Mouse (Mus musculus) forebrain, embryonic 11.5 days (tissue): Measurements from ENCODE around the gene Zfp444. TPM values are rescaled to one million over a fixed set of nuclear protein-coding genes. Genes with fewer than 3 reads are reported as not detected.

Source experiments
- ATAC-seq: fragments of 200-750 bp; cut with Nextera tagmentation; replicated peaks from 2 replicates; pipeline ENCODE4 v1.8.0; 2017; ENCODE audit warnings: moderate TSS enrichment; ENCODE audit not compliant: low FRiP score
- DNase-seq: peaks from one replicate; pipeline ENCODE4 v3.0.0-alpha.2; 2017; ENCODE audit warnings: low spot score
- H3K27ac ChIP-seq: fragments of 300-500 bp; sonication (generic); 2 replicates; pipeline ENCODE4 v1.5.1; 2014; ENCODE audit warnings: low read depth, low read length
- H3K27me3 ChIP-seq: fragments of 300-500 bp; sonication (generic); 2 replicates; pipeline ENCODE4 v1.6.1; 2014; ENCODE audit warnings: mild to moderate bottlenecking, low read length, mixed read lengths; ENCODE audit not compliant: control insufficient read depth, insufficient read depth
- H3K36me3 ChIP-seq: fragments of 300-500 bp; sonication (generic); 2 replicates; pipeline ENCODE4 v1.6.1; 2014; ENCODE audit warnings: mild to moderate bottlenecking, low read length, moderate library complexity, mixed read lengths; ENCODE audit not compliant: control insufficient read depth, insufficient read depth
- H3K4me1 ChIP-seq: fragments of 300-500 bp; sonication (generic); replicated peaks from 2 replicates; pipeline ENCODE4 v1.6.1; 2014; ENCODE audit warnings: low read length, mixed read lengths; ENCODE audit not compliant: control insufficient read depth, insufficient read depth
- H3K4me2 ChIP-seq: fragments of 300-500 bp; sonication (generic); 2 replicates; pipeline ENCODE4 v1.6.1; 2014; ENCODE audit warnings: low read depth, mild to moderate bottlenecking, low read length, moderate library complexity, mixed read lengths; ENCODE audit not compliant: severe bottlenecking
- H3K4me3 ChIP-seq: fragments of 300-500 bp; sonication (generic); 2 replicates; pipeline ENCODE4 v1.5.1; 2014; ENCODE audit warnings: low read depth, low read length
- H3K9ac ChIP-seq: fragments of 300-500 bp; sonication (generic); 2 replicates; pipeline ENCODE4 v1.6.1; 2014; ENCODE audit warnings: low read length
- H3K9me3 ChIP-seq: fragments of 300-500 bp; sonication (generic); 2 replicates; pipeline ENCODE4 v1.6.1; 2016; ENCODE audit warnings: low read length, mixed read lengths; ENCODE audit not compliant: control insufficient read depth
- WGBS: fragments of 180-500 bp; shearing (Covaris S2); extraction: QIAGEN DNeasy Blood & Tissue Kit; methylation state at CpG from one replicate; pipeline ENCODE4 v1.1.7; 2014; 5-methylcytosine and 5-hydroxymethylcytosine counted together
- polyA plus RNA-seq: library from polyadenylated mRNA; unstranded; fragments of >200 nt; fragmentation: Nextera tagmentation; extraction: Ambion mirVana; gene quantifications from 2 replicates; pipeline ENCODE4 v1.2.1, GENCODE M21; 2014

Gene Zfp444
- polyA plus RNA-seq, 1 experiment from 2014 or later = 73.9 TPM

DNA sequence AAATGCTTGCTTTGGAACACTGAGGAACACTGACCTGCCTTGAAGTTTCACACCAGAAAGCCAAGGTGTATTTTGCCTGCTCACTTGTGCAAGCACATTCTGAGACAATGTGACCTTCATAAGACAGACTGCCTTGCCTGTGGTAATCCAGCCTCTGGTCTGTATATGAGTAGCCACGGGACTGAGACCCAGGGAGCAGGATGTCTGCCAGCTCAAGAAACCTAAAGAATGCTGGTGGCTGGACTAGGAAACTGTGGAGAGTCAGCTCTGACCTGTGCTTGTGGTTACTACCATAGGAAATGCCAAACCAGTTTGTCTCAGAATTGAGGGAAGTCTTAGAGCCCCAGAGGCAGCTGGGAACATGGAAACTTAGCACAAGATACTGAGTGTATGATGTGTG, 13.4 kb downstream of the Zfp444 start:
- WGBS = 97% methylated on average over 1 of the region's 1 CpGs
- Histone ChIP-seq H3K27me3 (no peaks in the 10 kb centered on the region), H3K27ac (no peak overlapping the region), H3K4me1 (no peaks in the 10 kb centered on the region), H3K9me3 (no peaks in the 10 kb centered on the region), H3K4me2 (no peak overlapping the region), H3K36me3 (peaks cover 18% of the 10 kb centered on the region), H3K4me3 (no peak overlapping the region), H3K9ac (no peak overlapping the region)
- ATAC-seq (no peak), DNase-seq (no peak)

DNA sequence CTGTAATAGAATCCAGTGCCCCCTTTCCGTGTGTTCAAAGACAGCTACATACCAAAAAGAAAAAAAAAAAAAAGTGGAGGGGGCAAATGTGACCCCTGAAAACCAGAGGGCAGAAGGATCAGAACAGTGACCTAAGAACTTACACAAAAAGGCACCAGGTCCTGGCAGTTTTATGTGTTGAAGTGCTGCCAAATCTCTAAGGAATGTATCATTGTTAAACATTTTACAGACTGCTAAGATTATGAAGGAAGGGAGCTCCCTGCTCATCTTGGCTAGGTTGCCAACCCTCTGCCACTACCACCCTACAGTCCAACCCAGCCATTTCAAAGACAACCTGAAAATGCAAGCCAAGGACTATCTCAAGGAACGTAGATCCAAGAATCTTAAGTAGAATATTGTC, 14.2 kb downstream of the Zfp444 start:
- ATAC-seq = no peak
- Histone ChIP-seq H3K27me3 (no peaks in the 10 kb centered on the region), H3K4me1 (no peaks in the 10 kb centered on the region), H3K36me3 (peaks cover 18% of the 10 kb centered on the region), H3K4me2 (no peak overlapping the region), H3K4me3 (no peak overlapping the region), H3K9ac (no peak overlapping the region), H3K27ac (no peak overlapping the region), H3K9me3 (no peaks in the 10 kb centered on the region)
- 91% methylated on average over 2 of the region's 2 CpGs for WGBS
- DNase-seq = no peak

DNA sequence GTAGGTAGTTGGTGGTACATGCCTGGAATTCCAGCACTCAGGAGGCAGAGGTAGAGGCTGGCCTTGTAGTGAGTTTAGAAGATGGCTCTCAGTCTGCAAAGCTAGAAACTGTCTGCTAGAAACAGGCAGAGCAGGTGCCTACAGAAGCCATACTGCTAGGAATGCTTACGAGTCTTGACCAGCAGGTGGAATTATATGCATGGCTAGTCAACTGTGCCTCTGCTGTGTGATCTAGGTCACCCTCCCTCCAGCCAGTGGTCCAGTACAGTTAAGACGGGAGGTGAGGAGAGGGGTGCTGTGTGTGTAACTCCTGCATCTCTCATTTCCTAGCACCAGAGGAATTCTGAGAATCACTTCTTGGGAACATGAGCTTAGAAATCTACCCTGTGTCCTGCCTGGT, 14.7 kb downstream of the Zfp444 start:
- H3K27ac ChIP-seq = no peak overlapping the region
- ATAC-seq = no peak
- H3K4me1 ChIP-seq = no peaks in the 10 kb centered on the region
- H3K4me2 ChIP-seq = no peak overlapping the region
- H3K4me3 ChIP-seq = no peak overlapping the region
- 89% methylated on average over 2 of the region's 2 CpGs for WGBS
- H3K9me3 ChIP-seq = no peaks in the 10 kb centered on the region
- no peaks in the 10 kb centered on the region for H3K27me3 ChIP-seq
- H3K36me3 ChIP-seq = peaks cover 18% of the 10 kb centered on the region
- no peak overlapping the region for H3K9ac ChIP-seq
- no peak for DNase-seq

DNA sequence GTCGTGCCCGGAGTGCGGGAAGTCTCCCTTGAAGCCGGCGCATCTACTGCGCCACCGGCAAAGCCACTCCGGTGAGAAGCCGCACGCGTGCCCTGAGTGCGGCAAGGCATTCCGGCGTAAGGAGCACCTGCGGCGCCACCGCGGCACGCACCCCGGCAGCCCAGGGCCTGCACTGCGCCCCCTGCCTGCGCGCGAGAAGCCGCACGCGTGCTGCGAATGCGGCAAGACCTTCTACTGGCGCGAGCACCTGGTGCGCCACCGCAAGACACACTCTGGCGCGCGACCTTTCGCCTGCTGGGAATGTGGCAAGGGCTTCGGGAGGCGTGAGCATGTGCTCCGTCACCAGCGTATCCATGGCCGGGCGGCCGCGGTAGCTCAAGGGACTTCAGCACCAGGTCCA, 17.5 kb downstream of the Zfp444 start:
- Histone ChIP-seq H3K27ac (no peak overlapping the region), H3K4me3 (no peak overlapping the region), H3K36me3 (peaks cover 16% of the 10 kb centered on the region), H3K27me3 (no peaks in the 10 kb centered on the region), H3K9ac (no peak overlapping the region), H3K4me2 (no peak overlapping the region), H3K4me1 (no peaks in the 10 kb centered on the region), H3K9me3 (no peaks in the 10 kb centered on the region)
- DNase-seq (no peak), ATAC-seq (0 out of 2 replicates have a peak, but pooled peaks have one; percentile 4)
- 44% methylated on average over 45 of the region's 45 CpGs for WGBS

DNA sequence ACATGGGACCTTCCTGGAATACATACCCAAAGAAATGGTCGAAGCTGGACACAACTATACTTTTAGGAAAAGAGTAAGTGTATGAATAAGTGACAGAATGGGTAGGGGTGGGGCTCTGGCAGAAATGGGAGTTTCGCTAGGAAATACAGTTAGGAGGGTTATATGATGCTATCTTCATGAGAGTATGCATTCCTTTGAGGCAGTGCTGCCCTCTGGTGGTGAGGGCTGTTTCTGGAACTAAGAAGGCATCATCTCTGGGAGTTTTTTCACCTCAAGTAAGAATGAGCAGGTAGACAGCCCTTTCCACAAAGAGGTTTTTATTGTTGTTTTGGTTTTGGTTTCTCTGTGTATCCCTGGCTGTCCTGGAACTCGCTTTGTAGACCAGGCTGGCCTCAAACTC, 19.4 kb downstream of the Zfp444 start:
- Histone ChIP-seq H3K9ac (no peak overlapping the region), H3K4me1 (no peaks in the 10 kb centered on the region), H3K4me3 (no peak overlapping the region), H3K27me3 (no peaks in the 10 kb centered on the region), H3K9me3 (no peaks in the 10 kb centered on the region), H3K27ac (no peak overlapping the region), H3K4me2 (no peak overlapping the region), H3K36me3 (peaks cover 6% of the 10 kb centered on the region; the same call in 1 of the 2 replicates)
- ATAC-seq (peak; percentile 12; the same call in 1 of the 2 replicates), DNase-seq (peak; percentile 72)
- WGBS = 40% methylated on average over 3 of the region's 3 CpGs

DNA sequence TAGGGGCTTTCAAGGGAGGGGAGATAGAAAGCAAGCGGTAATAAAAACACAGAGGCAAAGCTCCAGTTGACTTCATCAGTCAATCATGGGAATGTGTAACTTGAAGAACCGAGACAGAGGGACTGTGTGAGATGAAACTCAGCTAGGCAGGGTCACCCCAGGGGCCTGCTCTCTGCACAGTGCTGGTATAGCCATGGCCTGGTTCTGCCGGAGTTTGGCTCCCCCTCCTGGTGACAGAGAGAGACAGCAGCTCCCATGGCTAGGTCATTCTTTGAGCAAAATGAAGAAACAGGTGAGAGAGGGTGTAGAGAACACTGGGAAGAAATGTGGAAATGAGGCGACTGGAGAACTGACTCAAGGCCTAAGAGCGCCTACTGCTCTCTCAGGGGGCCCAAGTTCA, 22.1 kb downstream of the Zfp444 start:
- no peak overlapping the region for H3K4me3 ChIP-seq
- ATAC-seq = peak; percentile 71
- no peaks in the 10 kb centered on the region for H3K27me3 ChIP-seq
- H3K4me1 ChIP-seq = no peaks in the 10 kb centered on the region
- 18% methylated on average over 5 of the region's 5 CpGs for WGBS
- peak; percentile 82 for DNase-seq
- H3K4me2 ChIP-seq = no peak overlapping the region
- no peak overlapping the region for H3K9ac ChIP-seq
- no peaks in the 10 kb centered on the region for H3K9me3 ChIP-seq
- H3K36me3 ChIP-seq = no peaks in the 10 kb centered on the region
- H3K27ac ChIP-seq = no peak overlapping the region

DNA sequence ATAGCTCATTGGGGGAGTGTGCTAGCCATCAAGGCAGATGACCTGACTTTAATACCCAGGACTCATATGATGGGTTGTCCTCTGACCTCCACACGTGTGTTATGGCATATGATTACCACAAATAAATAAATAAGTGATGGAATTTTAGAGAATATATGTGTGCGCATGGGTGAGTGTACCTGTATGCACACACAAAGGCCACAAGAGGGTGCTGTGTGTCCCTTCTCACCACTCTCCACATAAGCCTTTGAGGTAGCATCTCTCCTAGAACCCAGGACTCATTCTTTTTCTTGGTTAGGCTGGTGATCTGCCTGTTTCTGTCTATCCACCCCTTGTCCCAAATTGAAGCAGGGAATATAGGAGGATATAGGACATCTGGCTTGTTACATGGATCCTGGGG, 23.8 kb downstream of the Zfp444 start:
- ATAC-seq = no peak
- H3K9me3 ChIP-seq = no peaks in the 10 kb centered on the region
- no peak overlapping the region for H3K9ac ChIP-seq
- no peaks in the 10 kb centered on the region for H3K27me3 ChIP-seq
- H3K4me1 ChIP-seq = no peaks in the 10 kb centered on the region
- H3K4me3 ChIP-seq = no peak overlapping the region
- H3K27ac ChIP-seq = no peak overlapping the region
- 60% methylated on average over 2 of the region's 2 CpGs for WGBS
- no peak for DNase-seq
- H3K4me2 ChIP-seq = no peak overlapping the region
- no peaks in the 10 kb centered on the region for H3K36me3 ChIP-seq

DNA sequence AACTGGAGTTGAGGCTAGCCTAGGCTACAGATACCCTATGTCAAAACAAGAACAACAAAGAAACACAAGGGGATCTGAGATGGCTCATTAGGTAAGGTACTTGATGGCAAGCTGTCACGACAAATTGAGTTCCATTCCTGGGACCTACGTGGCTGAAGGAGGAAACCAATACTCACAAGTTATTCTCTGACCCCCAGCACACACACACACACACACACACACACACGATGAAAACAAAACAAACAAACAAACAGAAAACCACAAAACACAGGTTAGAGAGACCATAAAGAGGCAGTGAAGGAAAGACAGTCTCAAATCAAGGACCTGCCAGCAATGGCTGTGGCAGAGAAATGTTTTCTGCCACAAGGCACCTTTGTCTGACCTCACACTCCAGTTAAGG, 24.8 kb downstream of the Zfp444 start, which contains the start of gene Galp:
Gene Galp (plus strand): TSS at position 301 of the 400 bp plus-strand sequence.
- no peak for ATAC-seq
- no peak within 1 kb of the TSS for H3K4me3 ChIP-seq
- no peak within 1 kb of the TSS for H3K9ac ChIP-seq
- H3K36me3 ChIP-seq = no peaks in the 10 kb centered on the region
- no peaks in the 10 kb centered on the region for H3K27me3 ChIP-seq
- H3K4me2 ChIP-seq = no peak within 1 kb of the TSS
- no peak for DNase-seq
- H3K4me1 ChIP-seq = no peaks in the 10 kb centered on the region
- H3K27ac ChIP-seq = no peak within 1 kb of the TSS
- 77% methylated on average over 3 of the region's 3 CpGs for WGBS
- no peaks in the 10 kb centered on the region for H3K9me3 ChIP-seq

DNA sequence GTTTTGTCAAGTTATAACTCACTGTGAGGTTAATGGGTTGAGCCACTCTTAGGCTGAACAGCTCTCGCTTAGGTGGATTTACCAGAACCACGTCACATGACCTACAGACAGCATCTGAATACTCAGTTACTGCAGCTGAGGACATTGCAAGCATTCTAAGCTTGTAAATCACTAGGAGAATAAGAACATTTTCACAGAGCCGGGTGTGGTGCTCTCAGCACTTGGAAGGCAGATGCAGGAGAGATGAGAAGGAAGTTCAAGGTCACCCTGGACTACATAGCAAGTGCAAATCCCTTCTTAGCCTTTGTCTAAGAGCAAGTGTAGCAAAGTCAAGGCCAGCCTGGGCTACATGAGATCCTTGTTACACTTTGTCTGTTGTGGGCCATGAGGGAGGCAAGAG, 32.2 kb downstream of the Zfp444 start:
- DNase-seq = no peak
- H3K36me3 ChIP-seq = no peaks in the 10 kb centered on the region
- WGBS = 83% methylated on average over 3 of the region's 3 CpGs
- no peak overlapping the region for H3K4me3 ChIP-seq
- H3K4me1 ChIP-seq = no peaks in the 10 kb centered on the region
- H3K9me3 ChIP-seq = 0 out of 2 replicates have a peak, but pooled peaks cover 2% of the 10 kb centered on the region
- H3K27ac ChIP-seq = no peak overlapping the region
- no peak for ATAC-seq
- no peak overlapping the region for H3K4me2 ChIP-seq
- H3K27me3 ChIP-seq = no peaks in the 10 kb centered on the region
- H3K9ac ChIP-seq = no peak overlapping the region
